Mouse (Mus musculus) cerebellum, postnatal 4 days (tissue): ENCODE measurements around the gene Ar.
A peak's percentile ranks its signal among the peaks of the same experiment; 100 is the strongest.

Source experiments
- DNase-seq, 2 experiments: peaks; one replicate each; pipeline ENCODE4 v3.0.0; 2022; ENCODE audit warnings: low spot score in 2 of 2, mixed read lengths in 1 of 2

Gene Ar

DNA sequence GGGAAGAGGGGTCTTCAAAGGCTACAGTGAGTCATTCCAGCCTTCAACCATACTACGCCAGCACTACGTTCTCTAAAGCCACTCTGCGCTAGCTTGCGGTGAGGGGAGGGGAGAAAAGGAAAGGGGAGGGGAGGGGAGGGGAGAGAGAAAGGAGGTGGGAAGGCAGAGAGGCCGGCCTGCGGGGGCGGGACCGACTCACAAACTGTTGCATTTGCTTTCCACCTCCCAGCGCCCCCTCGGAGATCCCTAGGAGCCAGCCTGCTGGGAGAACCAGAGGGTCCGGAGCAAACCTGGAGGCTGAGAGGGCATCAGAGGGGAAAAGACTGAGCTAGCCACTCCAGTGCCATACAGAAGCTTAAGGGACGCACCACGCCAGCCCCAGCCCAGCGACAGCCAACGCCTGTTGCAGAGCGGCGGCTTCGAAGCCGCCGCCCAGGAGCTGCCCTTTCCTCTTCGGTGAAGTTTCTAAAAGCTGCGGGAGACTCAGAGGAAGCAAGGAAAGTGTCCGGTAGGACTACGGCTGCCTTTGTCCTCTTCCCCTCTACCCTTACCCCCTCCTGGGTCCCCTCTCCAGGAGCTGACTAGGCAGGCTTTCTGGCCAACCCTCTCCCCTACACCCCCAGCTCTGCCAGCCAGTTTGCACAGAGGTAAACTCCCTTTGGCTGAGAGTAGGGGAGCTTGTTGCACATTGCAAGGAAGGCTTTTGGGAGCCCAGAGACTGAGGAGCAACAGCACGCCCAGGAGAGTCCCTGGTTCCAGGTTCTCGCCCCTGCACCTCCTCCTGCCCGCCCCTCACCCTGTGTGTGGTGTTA lies at the start of gene Ar:
Gene Ar, plus strand, starts transcription at position 239 of the 812 bp plus-strand sequence.
- DNase-seq, result peak in 1 of 2 experiments; percentile 2

DNA sequence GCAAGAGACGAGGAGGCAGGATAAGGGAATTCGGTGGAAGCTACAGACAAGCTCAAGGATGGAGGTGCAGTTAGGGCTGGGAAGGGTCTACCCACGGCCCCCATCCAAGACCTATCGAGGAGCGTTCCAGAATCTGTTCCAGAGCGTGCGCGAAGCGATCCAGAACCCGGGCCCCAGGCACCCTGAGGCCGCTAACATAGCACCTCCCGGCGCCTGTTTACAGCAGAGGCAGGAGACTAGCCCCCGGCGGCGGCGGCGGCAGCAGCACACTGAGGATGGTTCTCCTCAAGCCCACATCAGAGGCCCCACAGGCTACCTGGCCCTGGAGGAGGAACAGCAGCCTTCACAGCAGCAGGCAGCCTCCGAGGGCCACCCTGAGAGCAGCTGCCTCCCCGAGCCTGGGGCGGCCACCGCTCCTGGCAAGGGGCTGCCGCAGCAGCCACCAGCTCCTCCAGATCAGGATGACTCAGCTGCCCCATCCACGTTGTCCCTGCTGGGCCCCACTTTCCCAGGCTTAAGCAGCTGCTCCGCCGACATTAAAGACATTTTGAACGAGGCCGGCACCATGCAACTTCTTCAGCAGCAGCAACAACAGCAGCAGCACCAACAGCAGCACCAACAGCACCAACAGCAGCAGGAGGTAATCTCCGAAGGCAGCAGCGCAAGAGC lies 1.3 kb downstream of the Ar start:
- peak in 1 of 2 experiments; percentile 7 for DNase-seq

DNA sequence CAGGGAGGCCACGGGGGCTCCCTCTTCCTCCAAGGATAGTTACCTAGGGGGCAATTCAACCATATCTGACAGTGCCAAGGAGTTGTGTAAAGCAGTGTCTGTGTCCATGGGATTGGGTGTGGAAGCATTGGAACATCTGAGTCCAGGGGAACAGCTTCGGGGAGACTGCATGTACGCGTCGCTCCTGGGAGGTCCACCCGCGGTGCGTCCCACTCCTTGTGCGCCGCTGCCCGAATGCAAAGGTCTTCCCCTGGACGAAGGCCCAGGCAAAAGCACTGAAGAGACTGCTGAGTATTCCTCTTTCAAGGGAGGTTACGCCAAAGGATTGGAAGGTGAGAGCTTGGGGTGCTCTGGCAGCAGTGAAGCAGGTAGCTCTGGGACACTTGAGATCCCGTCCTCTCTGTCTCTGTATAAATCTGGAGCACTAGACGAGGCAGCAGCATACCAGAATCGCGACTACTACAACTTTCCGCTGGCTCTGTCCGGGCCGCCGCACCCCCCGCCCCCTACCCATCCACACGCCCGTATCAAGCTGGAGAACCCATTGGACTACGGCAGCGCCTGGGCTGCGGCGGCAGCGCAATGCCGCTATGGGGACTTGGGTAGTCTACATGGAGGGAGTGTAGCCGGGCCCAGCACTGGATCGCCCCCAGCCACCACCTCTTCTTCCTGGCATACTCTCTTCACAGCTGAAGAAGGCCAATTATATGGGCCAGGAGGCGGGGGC lies 2.0 kb downstream of the Ar start:
- DNase-seq, result peak in 1 of 2 experiments; percentile 1

DNA sequence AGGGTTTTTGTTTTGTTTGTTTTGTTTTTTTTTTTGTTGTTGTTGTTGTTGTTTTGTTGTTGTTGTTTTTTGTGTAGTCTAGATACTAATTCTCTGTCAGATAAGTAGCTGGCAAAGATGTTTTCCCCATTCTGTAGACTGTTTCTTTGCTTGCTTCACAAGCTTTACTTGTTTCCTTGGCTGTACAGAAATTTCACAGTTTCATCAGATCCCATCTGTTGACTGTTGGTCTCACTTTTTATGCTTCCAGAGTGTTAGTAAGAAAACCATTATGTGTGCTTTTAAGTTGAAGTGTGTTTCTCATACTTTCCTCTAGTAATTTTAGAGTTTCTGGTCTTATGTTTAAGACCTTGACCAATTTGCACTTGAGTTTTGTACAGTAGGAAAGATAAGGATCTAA lies 41.2 kb downstream of the Ar start:
- DNase-seq, result no peak

DNA sequence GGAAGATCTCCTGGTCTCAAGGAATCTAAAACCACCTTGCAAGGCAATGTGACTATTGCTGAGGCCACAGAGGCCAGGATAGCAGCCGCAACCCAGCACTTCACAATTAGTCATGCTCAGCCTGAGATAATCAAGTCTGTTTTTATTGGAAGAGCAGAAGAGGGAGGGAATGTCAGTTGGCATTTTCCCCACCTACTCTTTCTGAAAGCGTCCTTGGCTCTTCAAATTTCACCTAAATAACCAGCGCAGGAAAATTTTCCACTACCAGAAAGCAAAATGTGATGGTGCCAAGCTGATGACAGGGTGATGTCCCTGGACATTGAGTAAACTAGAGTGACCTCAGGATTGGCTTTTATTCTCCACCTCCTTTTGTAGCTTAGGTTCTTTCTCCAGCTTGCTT lies 57.2 kb downstream of the Ar start:
- DNase-seq, result no peak

DNA sequence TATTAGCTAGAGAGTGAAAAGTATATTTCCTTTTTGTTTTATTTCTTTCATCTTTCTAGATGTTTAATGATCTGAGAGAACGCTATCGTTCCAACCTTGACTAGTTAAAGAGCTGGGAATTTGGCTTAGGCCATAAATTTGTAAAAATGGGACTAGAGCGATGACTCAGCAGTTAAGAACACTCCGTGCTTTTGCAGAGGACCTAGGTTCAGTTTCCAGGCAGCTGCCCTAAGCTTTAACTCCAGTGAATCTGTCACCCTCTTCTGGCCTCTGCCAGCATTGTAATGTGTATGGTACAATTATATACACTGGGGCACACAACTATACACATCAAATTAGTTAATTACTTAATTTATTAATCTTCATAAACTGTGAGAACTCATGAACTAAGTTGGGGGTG lies 58.6 kb downstream of the Ar start:
- no peak for DNase-seq

DNA sequence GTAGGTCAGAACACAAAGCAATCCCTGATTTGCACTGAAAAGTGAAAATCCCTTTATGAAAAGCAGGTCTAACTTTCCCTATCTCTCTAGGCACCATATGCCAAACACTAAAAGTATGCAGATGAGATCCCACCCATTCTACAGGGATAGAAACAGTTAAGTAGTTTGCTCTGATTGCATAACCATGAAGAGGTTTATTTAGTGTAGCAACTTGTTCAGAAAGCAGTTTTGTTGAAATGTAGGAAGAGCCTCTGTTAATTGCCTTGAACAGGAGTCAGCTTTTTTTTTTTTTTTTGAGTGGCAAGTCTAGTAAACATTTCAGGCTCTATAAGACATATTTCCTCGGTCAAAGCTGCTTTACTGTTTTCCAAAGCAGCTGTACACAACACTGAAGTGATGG lies 67.5 kb downstream of the Ar start:
- DNase-seq, result no peak

DNA sequence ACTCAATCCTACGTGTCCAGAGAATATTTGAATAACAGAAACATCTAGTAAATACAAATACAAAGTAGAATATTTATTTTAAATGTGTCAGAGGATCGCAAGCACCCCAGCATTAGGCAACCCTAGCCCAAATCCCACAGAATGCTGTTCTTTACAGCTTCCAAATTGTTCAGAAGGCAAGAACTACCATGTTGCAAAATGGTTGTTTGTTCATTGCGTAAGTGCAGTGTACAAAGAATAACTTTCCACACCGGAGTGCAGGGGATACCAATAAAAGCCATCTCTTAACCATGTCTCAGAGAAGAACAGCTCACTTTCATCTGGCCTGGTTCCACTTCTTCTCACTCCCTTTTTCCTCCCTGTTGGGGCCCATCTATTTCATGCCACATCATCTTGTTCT lies 90.4 kb downstream of the Ar start:
- DNase-seq, result no peak

DNA sequence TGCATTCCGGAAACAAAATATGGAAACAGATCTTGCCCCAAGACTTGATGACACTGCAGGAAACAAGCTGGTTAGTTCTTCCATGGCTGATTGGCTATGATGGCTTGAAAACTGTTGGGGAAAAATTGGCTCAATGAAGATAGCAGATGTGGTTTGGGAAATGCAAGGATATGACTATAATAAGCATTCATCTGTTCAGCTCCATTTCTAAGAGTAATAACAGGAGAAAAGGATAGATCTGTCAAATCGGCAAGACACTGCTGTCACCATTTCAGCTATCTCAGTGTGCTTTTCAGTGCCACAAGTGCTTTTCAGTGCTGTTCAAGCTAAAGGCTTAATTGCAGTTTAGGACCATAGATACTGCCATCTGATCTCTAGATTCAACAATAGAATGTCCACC lies 96.5 kb downstream of the Ar start:
- no peak for DNase-seq

DNA sequence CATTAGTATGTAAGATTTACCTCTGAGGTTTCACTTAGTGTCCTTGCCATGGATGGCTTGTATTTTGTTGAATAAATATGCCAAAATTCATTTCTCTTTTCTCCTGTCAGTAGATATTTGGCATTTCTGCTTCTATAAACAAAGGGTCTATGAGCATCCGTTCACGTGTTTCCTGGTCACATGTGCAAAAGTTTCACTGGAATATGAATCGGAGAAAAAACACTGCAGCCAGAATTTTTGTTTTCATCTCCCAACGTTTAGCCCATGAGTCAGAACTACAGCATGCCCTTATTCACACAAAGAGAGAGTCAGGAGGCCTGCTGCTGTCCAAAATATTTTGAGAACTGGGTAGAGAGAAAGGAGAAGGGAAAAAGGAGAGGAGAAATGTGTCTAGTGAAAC lies 99.8 kb downstream of the Ar start:
- DNase-seq, result no peak

DNA sequence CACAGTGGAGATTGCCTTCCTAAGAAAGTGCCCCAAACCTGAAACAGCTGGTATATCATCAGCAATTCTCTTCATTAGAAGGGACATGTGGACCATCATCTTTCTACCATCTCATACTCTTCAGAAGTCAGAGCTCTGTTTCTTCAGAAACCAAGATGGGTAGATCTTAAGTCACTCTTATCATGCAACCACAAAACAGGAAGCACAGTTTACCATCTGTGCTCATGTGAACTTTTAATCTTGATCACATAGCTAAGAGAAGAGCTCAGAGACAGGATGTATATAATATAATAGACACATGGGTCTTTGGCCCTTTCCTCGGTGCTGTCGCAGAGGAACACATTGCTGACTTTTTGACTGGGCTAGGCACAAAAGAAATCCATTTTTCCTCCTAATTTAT lies 111.1 kb downstream of the Ar start:
- no peak for DNase-seq

DNA sequence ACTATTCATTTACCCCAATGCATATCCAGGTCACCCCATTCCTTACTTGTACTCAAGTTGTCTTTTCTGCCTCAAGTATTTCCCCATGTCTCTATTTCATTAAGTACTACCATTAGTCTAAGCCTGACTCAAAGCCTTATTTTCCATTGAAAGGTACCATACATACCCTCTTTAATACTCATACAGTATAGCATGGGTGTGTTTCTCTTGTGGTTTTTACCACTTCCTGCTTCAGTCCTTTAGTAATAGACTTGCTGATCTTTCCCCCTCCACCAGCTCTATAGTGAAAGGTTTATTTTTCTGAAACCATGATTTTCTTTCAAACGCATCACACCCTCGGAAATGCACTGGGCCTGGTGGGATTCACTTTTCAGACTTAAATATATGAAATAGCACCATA lies 117.2 kb downstream of the Ar start:
- no peak for DNase-seq

DNA sequence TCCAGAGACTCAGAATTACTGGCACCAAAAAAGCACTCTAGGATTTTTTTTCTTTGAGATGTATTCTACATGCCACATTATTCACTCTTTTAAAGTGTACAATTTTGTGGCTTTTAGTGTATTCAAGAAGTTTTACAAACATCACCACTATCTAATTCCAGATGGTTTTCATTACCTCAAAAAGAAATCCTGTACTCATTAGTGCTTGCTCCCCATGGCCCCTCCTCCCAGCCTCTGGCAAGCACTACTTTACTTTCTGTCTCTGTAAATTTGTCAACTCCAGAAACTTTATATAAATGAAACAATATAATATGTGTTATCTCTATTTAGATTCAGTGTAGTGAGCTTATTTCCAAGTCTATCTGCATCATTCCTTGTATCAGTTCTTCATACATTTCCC lies 122.8 kb downstream of the Ar start:
- no peak for DNase-seq

DNA sequence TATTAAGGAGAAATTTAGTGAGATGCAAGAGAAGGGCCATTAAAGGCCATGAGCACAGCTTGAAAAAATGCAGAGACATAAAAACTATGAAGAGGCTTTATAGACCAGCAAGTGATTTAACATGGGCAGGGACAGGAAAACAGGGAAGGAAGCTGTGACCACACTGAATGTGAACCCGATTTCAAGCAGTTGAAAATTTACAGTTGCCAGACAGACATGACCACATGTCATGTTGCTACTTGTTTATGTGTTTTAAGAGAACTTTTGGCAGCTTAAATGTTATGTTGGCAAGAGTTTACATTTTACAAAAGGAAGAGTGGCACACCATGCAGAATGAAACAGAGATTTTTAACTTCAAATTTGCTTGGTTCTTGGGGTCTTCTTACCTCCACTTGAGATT lies 143.2 kb downstream of the Ar start:
- no peak for DNase-seq

DNA sequence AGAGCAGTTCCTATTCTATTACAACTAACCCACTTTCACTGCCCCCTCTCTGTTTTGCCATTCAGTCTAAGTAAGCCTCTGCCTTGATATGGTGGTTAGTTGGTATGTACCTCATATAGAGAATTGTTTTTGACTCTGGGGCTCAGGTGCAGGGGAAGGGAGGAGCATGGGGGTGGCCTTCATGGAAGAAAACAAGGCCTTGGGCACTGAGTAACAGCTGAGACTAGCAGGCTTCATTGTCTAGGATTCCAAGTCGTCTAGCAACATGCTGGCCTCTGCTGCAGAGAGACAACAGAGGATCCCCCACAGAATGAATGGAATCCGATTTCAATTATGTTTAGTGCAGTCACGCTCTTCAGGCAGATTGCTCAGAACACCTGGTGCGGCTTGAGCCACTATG lies 152.1 kb downstream of the Ar start:
- no peak for DNase-seq

DNA sequence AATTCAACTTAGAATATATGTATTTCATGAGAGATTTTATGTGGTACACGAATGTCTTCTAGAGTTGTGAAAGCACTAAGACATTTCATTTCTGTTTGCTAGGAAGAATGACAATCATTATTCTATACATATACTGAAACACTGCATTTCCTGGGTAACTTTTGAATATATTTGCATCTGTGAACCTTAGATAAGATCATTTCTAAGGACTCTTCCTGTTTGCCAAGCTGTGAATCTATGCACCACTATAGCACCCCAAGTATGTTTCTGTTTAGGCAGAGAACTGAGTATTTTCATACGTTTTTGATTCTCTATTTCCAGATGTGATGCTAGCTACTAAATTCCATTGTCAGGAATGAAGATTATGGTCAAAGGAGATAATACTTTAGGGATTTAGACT lies 153.4 kb downstream of the Ar start:
- no peak for DNase-seq

DNA sequence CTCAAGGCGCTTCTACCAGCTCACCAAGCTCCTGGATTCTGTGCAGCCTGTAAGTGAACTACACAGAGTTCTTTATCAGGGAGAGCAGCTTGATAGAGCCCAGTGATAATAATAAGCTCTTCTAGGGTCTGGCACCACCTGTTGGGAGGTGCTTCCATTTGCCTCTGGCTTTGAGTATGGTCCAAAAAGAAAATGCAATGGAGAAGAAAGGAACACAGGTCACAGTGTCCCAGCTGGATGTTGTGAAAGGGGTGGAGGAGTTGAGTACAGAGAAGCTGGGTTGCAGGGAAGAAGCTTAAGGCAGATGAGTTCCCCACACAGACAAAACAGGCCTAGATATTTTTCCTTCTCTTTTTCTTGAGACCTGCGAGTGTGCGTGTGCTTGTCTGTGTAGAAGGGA lies 167.4 kb downstream of the Ar start:
- DNase-seq, result no peak

DNA sequence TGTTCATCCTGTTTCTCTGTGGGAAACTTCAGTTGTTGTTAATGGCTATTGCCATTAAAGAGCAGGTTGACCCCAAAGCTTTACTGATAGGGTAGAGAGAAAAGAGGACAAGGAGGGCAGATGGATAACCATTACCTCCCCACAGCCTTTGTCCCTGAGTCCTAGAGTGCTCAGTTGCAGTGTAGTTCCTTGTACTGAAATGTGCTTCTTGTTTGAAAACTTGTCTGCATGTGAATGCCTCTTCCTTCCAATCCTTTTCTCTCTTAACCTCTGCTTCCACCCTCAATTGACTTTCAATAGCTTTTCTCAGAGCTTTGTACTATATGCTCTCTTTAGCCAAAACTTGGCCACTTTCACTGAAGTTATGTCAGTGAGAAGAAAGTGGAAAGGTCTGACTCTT lies 168.9 kb downstream of the Ar start:
- DNase-seq, result no peak

DNA sequence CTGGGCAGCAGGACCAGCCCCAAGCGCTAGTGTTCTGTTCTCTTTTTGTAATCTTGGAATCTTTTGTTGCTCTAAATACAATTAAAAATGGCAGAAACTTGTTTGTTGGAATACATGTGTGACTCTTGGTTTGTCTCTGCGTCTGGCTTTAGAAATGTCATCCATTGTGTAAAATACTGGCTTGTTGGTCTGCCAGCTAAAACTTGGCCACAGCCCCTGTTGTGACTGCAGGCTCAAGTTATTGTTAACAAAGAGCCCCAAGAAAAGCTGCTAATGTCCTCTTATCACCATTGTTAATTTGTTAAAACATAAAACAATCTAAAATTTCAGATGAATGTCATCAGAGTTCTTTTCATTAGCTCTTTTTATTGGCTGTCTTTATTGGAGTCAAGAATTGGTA lies 174.5 kb downstream of the Ar start:
- DNase-seq, result no peak

DNA sequence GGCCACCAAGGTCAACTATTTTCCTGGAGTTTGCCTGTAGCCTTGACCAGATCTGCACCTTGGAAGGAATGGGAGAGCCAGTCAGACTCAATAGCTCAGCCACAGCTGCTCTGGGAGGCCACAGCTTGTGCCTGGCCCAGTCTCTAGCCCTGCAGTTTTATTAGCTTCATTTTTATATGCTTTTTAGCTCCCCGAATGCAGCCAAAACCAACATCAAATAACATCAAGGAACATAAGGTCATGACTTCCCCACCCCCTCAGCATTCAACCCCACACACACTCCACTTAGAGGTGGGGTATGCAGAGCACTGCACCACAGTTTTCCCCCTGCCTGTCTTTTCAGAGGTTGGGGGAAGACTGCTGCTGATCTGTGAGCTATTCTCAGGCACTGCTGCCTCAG lies 198.9 kb downstream of the Ar start:
- no peak for DNase-seq

DNA sequence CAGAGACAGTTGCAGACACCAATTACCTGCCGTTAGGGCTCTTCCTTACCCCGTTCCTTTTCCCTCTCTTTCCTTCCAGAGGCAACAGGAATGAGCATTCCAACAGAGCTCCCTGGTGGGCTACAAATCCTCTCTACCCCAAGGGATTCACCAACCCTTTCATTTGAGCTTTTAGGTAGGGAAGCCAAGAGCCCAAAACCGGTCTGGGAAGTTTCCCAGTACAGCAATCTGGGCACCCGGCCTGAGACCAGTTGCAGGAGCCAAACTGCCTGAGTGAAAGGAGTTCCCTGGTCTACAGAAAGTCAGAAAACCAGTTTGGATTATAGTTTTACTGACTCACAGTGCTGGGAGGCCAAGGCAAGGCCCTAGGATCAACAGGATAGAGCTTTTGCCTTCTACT lies 199.5 kb downstream of the Ar start:
- no peak for DNase-seq
